Mouse (Mus musculus): ENCODE results near the gene Vps53.

DNA sequence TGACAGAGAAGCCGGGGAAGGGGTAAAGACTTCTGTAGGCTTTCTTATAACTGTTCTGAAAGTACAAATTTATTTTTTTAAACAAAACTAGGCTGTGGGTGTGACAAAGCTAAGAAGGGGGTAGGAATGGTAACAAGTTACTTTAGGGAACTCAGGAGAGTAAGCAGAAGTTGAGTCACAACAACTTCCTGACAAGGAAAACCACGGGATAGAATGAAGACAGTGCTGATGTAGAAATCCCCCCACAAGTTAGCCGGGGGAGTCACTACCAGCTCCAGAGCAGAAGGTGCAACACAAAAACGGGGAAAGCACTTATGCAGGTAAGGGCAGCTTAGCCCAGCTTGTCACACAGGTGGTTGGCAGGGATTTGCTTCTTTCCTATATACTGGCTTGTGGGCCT lies 90.9 kb downstream of the Vps53 start:
- no peak for TF ChIP-seq CTCF (IDR thresholded peaks at IDR 0.05; ENCODE audit: borderline replicate concordance, extremely low read depth, insufficient read depth, insufficient read length)
- no peak for TF ChIP-seq POLR2A (IDR thresholded peaks at IDR 0.05; ENCODE audit: borderline replicate concordance, extremely low read depth, insufficient read depth, insufficient read length, poor library complexity, severe bottlenecking)

All from brain, embryonic 14.5 days (tissue).